Mouse (Mus musculus) MEL (cell line): ENCODE measurements around the gene B430306N03Rik. TPM values are rescaled to one million over a fixed set of nuclear protein-coding genes. Genes with fewer than 3 reads are reported as not detected.
A peak's percentile ranks its signal among the peaks of the same experiment; 100 is the strongest.

Experiments
- DNase-seq: peaks from one replicate; pipeline ENCODE4 v3.0.0; 2011; ENCODE audit warnings: low read depth, low spot score
- H3K27ac ChIP-seq: 2 replicates; pipeline ENCODE4 v1.5.1; 2012; ENCODE audit warnings: low read depth, mild to moderate bottlenecking, control low read depth, low read length, moderate library complexity; ENCODE audit not compliant: control insufficient read depth
- H3K27me3 ChIP-seq, 2 experiments: fragments of 150-350 bp in 1 of 2; sonication (generic) in 1 of 2; 2 replicates each; pipeline ENCODE4 v1.6.1; 2012; ENCODE audit warnings: low read length in 2 of 2, mild to moderate bottlenecking in 2 of 2, improper control_type of control experiment in 1 of 2, moderate library complexity in 1 of 2; ENCODE audit not compliant: insufficient read depth in 2 of 2, control insufficient read depth in 1 of 2
- H3K36me3 ChIP-seq, 2 experiments: 2 replicates each; pipeline ENCODE4 v1.6.1; 2012 to 2014; ENCODE audit warnings: low read length in 2 of 2, improper control_type of control experiment in 1 of 2, inconsistent platforms in 1 of 2, mild to moderate bottlenecking in 1 of 2; ENCODE audit not compliant: insufficient read depth in 2 of 2, control insufficient read depth in 1 of 2
- H3K4me1 ChIP-seq, 2 experiments: fragments of 150-350 bp in 1 of 2; sonication (generic) in 1 of 2; 2 replicates each; pipeline ENCODE4 v1.6.1; 2012; ENCODE audit warnings: low read length in 2 of 2, improper control_type of control experiment in 1 of 2, mild to moderate bottlenecking in 1 of 2; ENCODE audit not compliant: insufficient read depth in 2 of 2, control insufficient read depth in 1 of 2
- H3K4me3 ChIP-seq, 2 experiments: fragments of 150-350 bp in 1 of 2; sonication (generic) in 1 of 2; 2 replicates each; pipeline ENCODE4 v1.5.1; 2012; ENCODE audit warnings: low read depth in 2 of 2, low read length in 2 of 2, mild to moderate bottlenecking in 2 of 2, moderate library complexity in 2 of 2, control low read depth in 1 of 2, improper control_type of control experiment in 1 of 2; ENCODE audit not compliant: control insufficient read depth in 1 of 2, insufficient read depth in 1 of 2
- H3K79me2 ChIP-seq: 2 replicates; pipeline ENCODE4 v1.6.1; 2012; ENCODE audit warnings: mild to moderate bottlenecking, low read length, moderate library complexity; ENCODE audit not compliant: control insufficient read depth, poor library complexity, insufficient read depth
- H3K9ac ChIP-seq: 2 replicates; pipeline ENCODE4 v1.6.1; 2012; ENCODE audit warnings: low read depth, mild to moderate bottlenecking, control low read depth, low read length, moderate library complexity; ENCODE audit not compliant: control insufficient read depth, poor library complexity, severe bottlenecking
- H3K9me3 ChIP-seq: fragments of 150-350 bp; sonication (generic); replicated peaks from 2 replicates; pipeline ENCODE4 v1.6.1; 2012; ENCODE audit warnings: mild to moderate bottlenecking, low read length, improper control_type of control experiment, moderate library complexity; ENCODE audit not compliant: insufficient read depth
- BHLHE40 ChIP-seq: IDR thresholded peaks from 2 replicates; pipeline ENCODE4 v1.6.1; 2012; ENCODE audit warnings: low read depth, mild to moderate bottlenecking, inconsistent platforms, low read length, improper control_type of control experiment, borderline replicate concordance
- CHD2 ChIP-seq: IDR thresholded peaks from 2 replicates; pipeline ENCODE4 v1.6.1; 2011; ENCODE audit warnings: low read length, improper control_type of control experiment
- CTCF ChIP-seq, 3 experiments: IDR thresholded peaks in 2 of 3; conservative IDR thresholded peaks in 1 of 3; 2 replicates each; pipeline ENCODE4 v1.5.1; 2011 to 2012; ENCODE audit warnings: low read length in 3 of 3, low read depth in 2 of 3, mild to moderate bottlenecking in 2 of 3, improper control_type of control experiment in 1 of 3, inconsistent platforms in 1 of 3, mixed read lengths in 1 of 3, moderate library complexity in 1 of 3; ENCODE audit not compliant: control insufficient read depth in 1 of 3, insufficient read depth in 1 of 3, poor library complexity in 1 of 3, severe bottlenecking in 1 of 3
- ELF1 ChIP-seq: IDR thresholded peaks from 2 replicates; pipeline ENCODE4 v1.6.1; 2014; ENCODE audit warnings: low read depth, mild to moderate bottlenecking, inconsistent platforms, low read length, improper control_type of control experiment, moderate library complexity
- EP300 ChIP-seq, 2 experiments: IDR thresholded peaks; 2 replicates each; pipeline ENCODE4 v1.6.1; 2011; ENCODE audit warnings: improper control_type of control experiment in 2 of 2, low read length in 2 of 2, low read depth in 1 of 2, mild to moderate bottlenecking in 1 of 2
- ETS1 ChIP-seq: IDR thresholded peaks from 2 replicates; pipeline ENCODE4 v1.6.1; 2012; ENCODE audit warnings: low read depth, mild to moderate bottlenecking, inconsistent platforms, low read length, improper control_type of control experiment, moderate library complexity
- GABPA ChIP-seq: IDR thresholded peaks from 2 replicates; pipeline ENCODE4 v1.6.1; 2012; ENCODE audit warnings: low read depth, mild to moderate bottlenecking, inconsistent platforms, low read length, improper control_type of control experiment, moderate library complexity
- GATA1 ChIP-seq: IDR thresholded peaks from 2 replicates; pipeline ENCODE4 v1.6.1; 2011; ENCODE audit warnings: low read depth, low read length, improper control_type of control experiment
- HCFC1 ChIP-seq: IDR thresholded peaks from 2 replicates; pipeline ENCODE4 v1.6.1; 2012; ENCODE audit warnings: low read depth, mild to moderate bottlenecking, inconsistent platforms, low read length, improper control_type of control experiment, moderate library complexity
- JUND ChIP-seq: IDR thresholded peaks from 2 replicates; pipeline ENCODE4 v1.6.1; 2011; ENCODE audit warnings: low read depth, mild to moderate bottlenecking, improper control_type of control experiment, low read length
- KAT2A ChIP-seq: conservative IDR thresholded peaks from 2 replicates; pipeline ENCODE4 v1.6.1; 2012; ENCODE audit warnings: low read depth, low read length, improper control_type of control experiment, inconsistent platforms
- MAX ChIP-seq: IDR thresholded peaks from 2 replicates; pipeline ENCODE4 v1.6.1; 2011; ENCODE audit warnings: low read length, improper control_type of control experiment
- MAZ ChIP-seq: IDR thresholded peaks from 2 replicates; pipeline ENCODE4 v1.6.1; 2012; ENCODE audit warnings: low read depth, mild to moderate bottlenecking, inconsistent platforms, low read length, improper control_type of control experiment
- MEF2A ChIP-seq: IDR thresholded peaks from 2 replicates; pipeline ENCODE4 v1.6.1; 2014; ENCODE audit warnings: low read depth, mild to moderate bottlenecking, inconsistent platforms, low read length, improper control_type of control experiment; ENCODE audit not compliant: poor library complexity, insufficient replicate concordance, severe bottlenecking; ENCODE audit errors: extremely low read depth
- MXI1 ChIP-seq: IDR thresholded peaks from 2 replicates; pipeline ENCODE4 v1.6.1; 2011; ENCODE audit warnings: mild to moderate bottlenecking, low read depth, low read length, improper control_type of control experiment
- MYB ChIP-seq: IDR thresholded peaks from 2 replicates; pipeline ENCODE4 v1.6.1; 2011; ENCODE audit warnings: mild to moderate bottlenecking, low read depth, low read length, improper control_type of control experiment
- NRF1 ChIP-seq: IDR thresholded peaks from 2 replicates; pipeline ENCODE4 v1.6.1; 2014; ENCODE audit warnings: low read depth, mild to moderate bottlenecking, inconsistent platforms, low read length, improper control_type of control experiment, moderate library complexity; ENCODE audit not compliant: poor library complexity, insufficient read depth, severe bottlenecking
- POLR2A ChIP-seq, 2 experiments: IDR thresholded peaks; 2 replicates each; pipeline ENCODE4 v1.6.1; 2011 to 2012; ENCODE audit warnings: low read length in 2 of 2, mild to moderate bottlenecking in 2 of 2, control low read depth in 1 of 2, improper control_type of control experiment in 1 of 2, low read depth in 1 of 2, moderate library complexity in 1 of 2; ENCODE audit not compliant: control insufficient read depth in 1 of 2, insufficient read depth in 1 of 2, poor library complexity in 1 of 2
- RAD21 ChIP-seq: IDR thresholded peaks from 2 replicates; pipeline ENCODE4 v1.6.1; 2011; ENCODE audit warnings: mild to moderate bottlenecking, low read depth, low read length, improper control_type of control experiment
- RCOR1 ChIP-seq: IDR thresholded peaks from 2 replicates; pipeline ENCODE4 v1.6.1; 2012; ENCODE audit warnings: low read depth, mild to moderate bottlenecking, inconsistent platforms, low read length, improper control_type of control experiment
- SIN3A ChIP-seq: IDR thresholded peaks from 2 replicates; pipeline ENCODE4 v1.6.1; 2012; ENCODE audit warnings: low read length, improper control_type of control experiment, inconsistent platforms
- SMC3 ChIP-seq: IDR thresholded peaks from 2 replicates; pipeline ENCODE4 v1.6.1; 2011; ENCODE audit warnings: low read depth, low read length, improper control_type of control experiment
- TAL1 ChIP-seq: IDR thresholded peaks from 2 replicates; pipeline ENCODE4 v1.6.1; 2012; ENCODE audit warnings: mild to moderate bottlenecking, inconsistent platforms, low read length, moderate library complexity, mixed read lengths
- TBP ChIP-seq: IDR thresholded peaks from 2 replicates; pipeline ENCODE4 v1.8.0; 2011; ENCODE audit warnings: low read depth, low read length, improper control_type of control experiment
- TCF12 ChIP-seq: IDR thresholded peaks from 2 replicates; pipeline ENCODE4 v1.6.1; 2014; ENCODE audit warnings: low read depth, mild to moderate bottlenecking, inconsistent platforms, low read length, improper control_type of control experiment, moderate library complexity
- UBTF ChIP-seq: IDR thresholded peaks from 2 replicates; pipeline ENCODE4 v1.6.1; 2012; ENCODE audit warnings: low read depth, mild to moderate bottlenecking, inconsistent platforms, low read length, improper control_type of control experiment, moderate library complexity, borderline replicate concordance; ENCODE audit not compliant: insufficient read depth
- USF2 ChIP-seq, 2 experiments: IDR thresholded peaks; 2 replicates each; pipeline ENCODE4 v1.6.1; 2011 to 2012; ENCODE audit warnings: improper control_type of control experiment in 2 of 2, low read length in 2 of 2, borderline replicate concordance in 1 of 2, inconsistent platforms in 1 of 2, low read depth in 1 of 2, mild to moderate bottlenecking in 1 of 2; ENCODE audit not compliant: insufficient read depth in 1 of 2
- ZC3H11A ChIP-seq: IDR thresholded peaks from 2 replicates; pipeline ENCODE4 v1.6.1; 2012; ENCODE audit warnings: low read depth, mild to moderate bottlenecking, inconsistent platforms, low read length, improper control_type of control experiment
- ZKSCAN1 ChIP-seq: IDR thresholded peaks from 2 replicates; pipeline ENCODE4 v1.6.1; 2012; ENCODE audit warnings: low read depth, mild to moderate bottlenecking, inconsistent platforms, low read length, improper control_type of control experiment, moderate library complexity
- ZNF384 ChIP-seq: IDR thresholded peaks from 2 replicates; pipeline ENCODE4 v1.6.1; 2012; ENCODE audit warnings: low read depth, mild to moderate bottlenecking, inconsistent platforms, low read length, improper control_type of control experiment
- polyA plus RNA-seq, 2 experiments: library from polyadenylated mRNA; stranded (reverse) in 1 of 2; unstranded in 1 of 2; fragments of >175 nt in 1 of 2; fragments of >200 nt in 1 of 2; gene quantifications; 2 replicates each; pipeline versions ENCODE4 v1.2.1 to v1.2.4; 2012; ENCODE audit warnings: low replicate concordance in 2 of 2, low read depth in 1 of 2; ENCODE audit not compliant: insufficient read length in 2 of 2, insufficient read depth in 1 of 2, missing spikeins in 1 of 2
- total RNA-seq: library from RNA; depleted of rRNA; stranded (reverse); fragments of 300-350 nt; gene quantifications from 2 replicates; pipeline ENCODE4 v1.2.3, GENCODE M21; 2012

The B430306N03Rik gene
- total and polyA plus RNA-seq, 3 experiments = 0.19 to 0.68 TPM; not detected in 1

DNA sequence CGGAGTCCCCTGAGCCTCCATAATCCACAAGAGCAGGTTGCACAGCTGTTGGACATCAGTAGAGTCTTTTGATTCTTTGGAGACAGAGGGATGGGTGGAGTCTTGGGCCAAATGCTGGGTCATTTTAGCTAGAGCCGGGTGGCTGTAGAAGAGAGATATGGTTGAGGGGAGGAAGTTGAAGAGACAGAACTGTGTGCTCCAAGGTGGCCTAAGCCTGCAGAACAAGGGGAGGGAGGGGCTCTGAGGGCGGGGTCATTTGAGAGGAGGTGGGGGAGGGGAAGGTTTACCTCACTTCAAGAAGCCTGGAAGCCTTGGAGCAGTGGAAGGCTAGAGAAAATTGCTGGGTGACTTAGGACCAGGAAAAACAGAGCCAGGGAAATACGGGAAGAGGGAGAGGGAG, 16.7 kb upstream of the B430306N03Rik start, which contains the start of gene Treml2:
TSS of gene Treml2 (plus strand) at position 296 of the 400 bp plus-strand sequence.
- Histone ChIP-seq H3K27ac (peak within 1 kb of the TSS; percentile 96), H3K4me1 (peaks cover 7 to 17% of the 10 kb centered on the region in 2 experiments), H3K36me3 (peaks cover 0 to 13% of the 10 kb centered on the region in 2 experiments; a peak in 3 of 4 replicates), H3K79me2 (peaks cover 8% of the 10 kb centered on the region), H3K4me3 (peak within 1 kb of the TSS; percentile 56 to 80), H3K9me3 (no peaks in the 10 kb centered on the region), H3K27me3 (no peaks in the 10 kb centered on the region), H3K9ac (peak within 1 kb of the TSS; percentile 62)
- DNase-seq = peak; percentile 92
- no peak for TF ChIP-seq SMC3
- peak; percentile 91 for TF ChIP-seq TCF12
- peak; percentile 47 for TF ChIP-seq CHD2
- no peak for TF ChIP-seq CTCF (IDR thresholded peaks at IDR 0.05 in 2 of 3, conservative IDR thresholded peaks at IDR 0.05 in 1 of 3; ENCODE audit: control insufficient read depth in 1 of 3, insufficient read depth in 1 of 3, low read depth in 2 of 3, low read length in 3 of 3, poor library complexity in 1 of 3, severe bottlenecking in 1 of 3)
- TF ChIP-seq HCFC1 = peak; percentile 58
- peak; percentile 49; the same call in 1 of the 2 replicates for TF ChIP-seq BHLHE40
- peak; percentile 38; the same call in 1 of the 2 replicates for TF ChIP-seq SIN3A
- no peak for TF ChIP-seq KAT2A
- TF ChIP-seq TAL1 = peak; percentile 89
- peak; percentile 55; the same call in 1 of the 2 replicates for TF ChIP-seq GATA1
- peak; percentile 84 for TF ChIP-seq ETS1
- no peak for TF ChIP-seq JUND
- peak; percentile 66 to 89; a peak in 3 of 4 replicates for TF ChIP-seq EP300 (IDR thresholded peaks at IDR 0.05; ENCODE audit: low read depth in 1 of 2, low read length in 2 of 2)
- peak; percentile 98 for TF ChIP-seq MAZ

DNA sequence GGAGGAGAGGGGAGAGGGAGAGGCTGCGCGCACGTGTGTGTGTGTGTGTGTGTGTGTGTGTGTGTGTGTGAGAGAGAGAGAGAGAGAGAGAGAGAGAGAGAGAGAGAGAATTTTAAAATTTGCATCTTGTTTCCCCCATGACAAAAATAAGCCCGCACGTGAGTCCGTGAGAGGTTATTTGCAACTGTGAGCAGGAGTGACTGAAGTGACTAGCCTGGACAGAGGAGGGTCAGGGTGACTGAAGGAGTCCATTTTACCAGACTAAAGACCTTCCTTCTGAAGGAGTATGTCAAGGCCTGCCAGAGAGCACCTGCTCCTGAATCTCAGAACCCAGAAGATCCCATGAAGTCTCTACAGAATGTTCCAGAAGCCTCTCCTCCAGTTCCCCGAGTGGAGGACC, 16.2 kb upstream of the B430306N03Rik start:
- Histone ChIP-seq H3K9ac (peak overlapping the region; percentile 62), H3K4me1 (peaks cover 7 to 17% of the 10 kb centered on the region in 2 experiments), H3K36me3 (peaks cover 0 to 13% of the 10 kb centered on the region in 2 experiments; a peak in 3 of 4 replicates), H3K79me2 (peaks cover 8% of the 10 kb centered on the region), H3K4me3 (peak overlapping the region; percentile 56 to 80), H3K27ac (peak overlapping the region; percentile 96), H3K9me3 (no peaks in the 10 kb centered on the region), H3K27me3 (no peaks in the 10 kb centered on the region)
- no peak for DNase-seq
- TF ChIP-seq ZKSCAN1 (no peak), ZC3H11A (no peak), ZNF384 (no peak), BHLHE40 (peak; percentile 89), NRF1 (no peak), MAX (peak; percentile 35; the same call in 1 of the 2 replicates), ELF1 (no peak), MEF2A (no peak), SMC3 (no peak), CTCF (IDR thresholded peaks at IDR 0.05 in 2 of 3, conservative IDR thresholded peaks at IDR 0.05 in 1 of 3; ENCODE audit: control insufficient read depth in 1 of 3, insufficient read depth in 1 of 3, low read depth in 2 of 3, low read length in 3 of 3, poor library complexity in 1 of 3, severe bottlenecking in 1 of 3) (no peak), MYB (no peak), POLR2A (IDR thresholded peaks at IDR 0.05; ENCODE audit: control insufficient read depth in 1 of 2, insufficient read depth in 1 of 2, low read depth in 1 of 2, low read length in 2 of 2, poor library complexity in 1 of 2) (no peak), MAZ (no peak), TCF12 (no peak), USF2 (IDR thresholded peaks at IDR 0.05; ENCODE audit: borderline replicate concordance in 1 of 2, insufficient read depth in 1 of 2, low read depth in 1 of 2, low read length in 2 of 2) (no peak), RCOR1 (no peak), GABPA (no peak), TBP (no peak), RAD21 (no peak), MXI1 (peak; percentile 64), UBTF (no peak)
